Mouse (Mus musculus) R1 (cell line): ENCODE results near the gene Psmb7.

Experiments
- DNase-seq: peaks from one replicate; pipeline ENCODE4 v3.0.0-alpha.2; 2018; ENCODE audit warnings: low read depth, low spot score

The Psmb7 gene

DNA sequence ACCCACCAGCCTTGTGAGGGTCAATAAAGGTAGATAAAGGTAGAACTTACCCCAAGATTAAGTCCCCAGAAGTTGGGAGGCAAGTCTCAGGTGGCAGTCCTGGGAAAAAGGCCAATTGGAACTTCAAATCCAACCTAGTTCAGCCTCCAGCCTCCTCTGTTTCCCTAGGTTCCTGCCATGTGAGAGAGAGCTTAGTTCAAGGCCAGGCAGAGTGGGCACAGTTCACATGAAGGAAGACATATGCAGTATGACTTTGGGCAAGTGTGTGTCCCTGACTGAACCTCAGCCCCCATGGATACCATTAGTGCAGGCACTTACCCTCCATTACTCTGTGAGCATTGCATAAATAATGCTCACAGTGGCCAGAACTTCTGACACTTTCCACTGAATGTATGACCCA, 98.2 kb downstream of the Psmb7 start:
- DNase-seq: no peak

DNA sequence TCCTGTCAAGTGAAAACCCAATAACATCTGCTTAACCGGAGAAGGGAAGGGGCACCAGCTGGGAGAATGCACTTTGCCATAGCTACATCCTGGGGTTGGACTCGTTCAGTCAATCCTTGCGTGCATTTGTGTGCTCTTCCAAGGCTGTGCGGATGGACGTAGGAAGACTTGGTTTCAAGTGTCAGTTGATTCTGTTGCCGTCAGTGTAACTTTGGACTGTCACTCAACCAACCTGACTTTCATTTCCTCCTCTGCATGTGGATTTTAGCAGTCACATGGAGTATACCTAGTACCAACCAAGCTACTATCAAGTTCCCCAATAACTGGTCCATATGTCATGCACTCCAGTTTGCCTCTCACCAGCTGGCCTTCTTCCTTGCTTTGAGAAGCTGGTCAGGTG, 98.9 kb downstream of the Psmb7 start:
- DNase-seq: no peak

DNA sequence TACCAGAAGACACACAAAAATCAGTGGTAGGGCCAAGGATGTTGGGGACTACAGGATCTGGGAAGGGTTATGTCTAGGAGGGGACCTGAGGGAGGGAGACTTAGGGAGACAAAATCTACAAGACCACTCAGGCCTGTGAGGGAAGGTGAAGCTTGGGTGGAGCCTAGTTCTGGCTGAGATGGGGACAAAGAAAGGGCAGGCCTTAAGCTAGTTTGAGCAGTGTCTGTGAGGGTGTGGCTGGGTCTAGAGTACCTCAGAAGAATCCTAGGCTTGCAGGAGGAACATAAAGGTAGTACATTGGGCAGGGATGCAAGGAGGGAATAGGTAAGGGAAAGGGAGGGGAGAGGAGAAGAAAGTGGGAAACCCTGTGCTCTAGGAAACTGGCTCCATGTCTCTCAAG, 99.5 kb downstream of the Psmb7 start:
- peak; percentile 59 for DNase-seq

DNA sequence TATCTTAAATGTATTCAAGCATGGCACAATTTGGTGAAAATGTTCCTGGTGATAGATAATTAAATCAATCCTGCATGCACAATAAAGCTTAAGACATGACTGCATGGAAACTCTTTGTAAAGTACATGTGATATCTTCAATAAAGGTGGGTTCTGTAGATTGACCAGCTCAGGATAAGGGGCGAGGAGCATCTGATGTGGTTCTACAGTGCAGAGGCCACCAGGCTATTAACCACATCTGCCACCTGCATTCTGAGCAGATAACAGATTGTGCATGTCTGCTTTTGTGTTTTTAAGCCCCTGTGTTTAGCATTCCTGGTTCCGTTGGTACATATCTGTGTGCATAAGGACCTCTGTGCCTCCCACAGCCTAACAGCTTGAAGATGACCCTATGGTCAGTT, 100.7 kb downstream of the Psmb7 start:
- no peak for DNase-seq

DNA sequence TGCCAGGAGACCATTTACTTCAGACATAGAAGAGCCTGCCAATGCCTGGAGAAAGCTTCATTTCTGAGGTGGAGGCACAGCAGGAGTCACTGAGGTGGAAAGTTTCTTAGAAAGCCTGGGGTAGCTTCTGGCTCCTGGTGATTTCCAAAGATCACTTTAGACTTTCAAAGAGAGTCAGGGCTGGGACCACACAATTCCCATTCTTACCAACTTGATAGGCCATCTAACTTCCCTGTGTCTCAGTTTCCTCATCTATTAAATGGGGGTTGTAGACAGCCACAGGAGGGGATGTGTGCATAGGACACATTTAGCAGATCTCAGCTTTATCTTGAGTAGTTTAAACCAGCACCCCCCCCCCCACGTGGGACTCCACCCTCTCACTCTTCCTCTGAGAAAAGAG, 101.5 kb downstream of the Psmb7 start:
- DNase-seq: peak; percentile 49

DNA sequence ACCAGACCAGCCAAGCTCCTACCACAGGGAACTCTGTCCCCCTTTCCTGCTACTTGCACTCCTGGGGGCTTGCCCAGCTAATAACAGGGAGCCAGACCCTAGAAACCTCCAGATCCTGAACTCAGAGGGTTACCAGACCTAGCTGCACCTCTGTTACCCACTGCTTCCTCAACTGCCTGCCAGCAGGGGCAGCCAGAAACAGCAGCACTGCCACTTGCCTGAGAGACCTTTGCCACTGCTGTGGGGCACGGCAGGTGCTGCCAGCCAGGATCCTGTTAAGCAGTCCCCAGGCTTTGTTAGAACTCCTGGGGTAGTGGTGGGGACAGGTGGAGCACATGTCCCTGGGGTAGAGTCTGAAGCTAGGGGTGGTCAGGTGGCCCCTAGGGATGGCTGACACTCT, 102.3 kb downstream of the Psmb7 start:
- DNase-seq: no peak

DNA sequence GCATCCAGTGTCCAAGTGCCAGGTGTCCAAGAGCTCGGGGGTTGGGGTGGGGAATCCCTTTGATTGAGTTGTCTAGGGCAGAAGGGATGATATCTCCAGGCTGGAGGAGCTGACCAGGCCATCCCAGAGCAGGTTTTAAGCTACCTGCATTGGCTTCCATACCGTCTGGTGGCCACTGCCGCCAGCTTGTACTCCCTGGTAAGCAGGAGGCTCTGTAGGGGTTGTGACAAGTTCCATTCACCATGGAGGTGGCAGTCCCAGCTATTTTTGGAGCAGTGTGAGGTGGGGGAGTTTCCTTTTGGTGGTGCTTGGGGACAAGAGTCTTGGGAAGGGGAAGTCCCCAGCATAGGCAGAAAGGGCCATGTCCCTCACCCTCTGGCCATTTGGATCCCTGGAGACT, 102.8 kb downstream of the Psmb7 start:
- no peak for DNase-seq

DNA sequence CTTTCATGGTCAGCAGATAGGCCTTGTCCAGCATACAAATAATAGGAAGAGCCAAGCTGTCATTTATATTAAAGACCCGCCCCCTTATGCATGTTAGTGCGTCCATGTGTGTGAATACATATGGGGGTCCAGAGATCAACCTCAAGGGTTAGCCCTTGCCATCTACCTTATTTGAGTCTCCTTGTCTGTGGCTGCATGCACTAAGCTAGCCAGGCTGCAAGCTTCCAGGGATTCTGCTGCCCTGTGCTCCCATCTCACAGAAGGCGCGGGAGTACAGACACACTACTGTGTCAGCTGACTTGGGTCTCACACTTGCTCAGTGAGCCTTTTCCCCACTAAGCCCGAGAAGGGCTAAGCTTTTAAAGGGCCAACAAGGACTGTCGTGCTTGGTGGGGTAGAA, 103.2 kb downstream of the Psmb7 start:
- DNase-seq: no peak

DNA sequence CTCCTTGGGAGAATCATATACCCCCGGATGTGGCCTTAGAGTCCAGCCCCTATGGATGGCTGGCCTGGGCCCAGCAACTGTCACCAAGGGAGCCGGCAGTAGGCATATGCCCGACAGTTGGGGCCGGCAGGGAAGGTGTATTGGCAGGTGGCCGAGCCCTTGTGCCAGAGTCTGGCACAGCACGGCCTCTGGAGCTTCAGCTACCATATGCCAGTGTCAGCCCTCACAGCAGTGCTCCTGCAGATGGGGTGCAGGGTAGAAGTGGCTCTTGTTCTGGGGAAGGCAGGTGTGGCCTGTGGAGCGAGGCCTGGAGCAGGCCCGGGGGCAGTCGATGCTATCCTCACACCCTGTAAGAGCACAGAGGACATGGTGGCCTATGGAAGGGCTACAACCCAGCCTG, 104.2 kb downstream of the Psmb7 start:
- DNase-seq: no peak
